Mouse (Mus musculus) olfactory bulb, adult 2 months (tissue): ENCODE results near the gene Mettl23.

Experiments
- CTCF ChIP-seq: fragments of 200-500 bp; IDR thresholded peaks from 2 replicates; pipeline ENCODE4 v1.5.1; 2012; ENCODE audit warnings: low read depth, mild to moderate bottlenecking, low read length, moderate library complexity; ENCODE audit not compliant: insufficient read depth
- POLR2A ChIP-seq: fragments of 200-500 bp; IDR thresholded peaks from 2 replicates; pipeline ENCODE4 v1.6.1; 2012; ENCODE audit warnings: mild to moderate bottlenecking, low read depth, low read length, moderate library complexity; ENCODE audit not compliant: insufficient read depth

GRCm38 (mm10) chr11:116814076-116814883 lies 28.8 kb upstream of the Mettl23 start:
- no peak for TF ChIP-seq POLR2A
- TF ChIP-seq CTCF: no peak
